ENCODE assay signal across 10 mouse cellular contexts in the genomic region with DNA sequence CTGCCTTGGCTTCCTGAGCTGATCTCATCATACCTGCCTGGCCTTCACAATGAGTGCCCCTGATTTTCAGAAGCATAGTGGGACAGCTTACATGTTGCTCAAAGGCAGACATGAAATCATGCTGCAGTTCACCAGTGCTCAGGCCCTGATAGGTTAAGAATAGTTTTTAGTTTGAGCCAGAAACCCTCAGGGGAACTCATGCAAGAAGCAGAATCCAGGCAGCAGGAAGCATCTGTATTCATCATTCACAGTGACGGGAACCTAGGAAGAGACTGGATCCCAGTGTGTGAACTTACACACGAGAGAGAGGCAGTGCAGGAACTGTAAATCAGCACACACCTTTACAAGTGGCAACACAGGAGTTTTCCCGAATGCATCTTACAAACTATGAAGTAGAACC.
DNase-seq lines count a peak whose midpoint lies in the region; ATAC-seq and TF ChIP-seq lines count a peak whose summit lies in the region.
"Had no signal": no experiment of that assay in that cellular context is flagged by ENCODE, and none has a peak within 500 bp of the region (broad histone marks: within the 10 kb centered on the region; RNA-seq: fewer than 3 reads in every experiment).

No protein-coding gene starts in this region.

- DNase-seq in NIH3T3 (ENCODE audit: low read depth): peak; percentile 11
- no peak for DNase-seq in urinary bladder, postnatal 25 days (ENCODE audit: low spot score)
- no peak for DNase-seq in lung, postnatal 25 days (ENCODE audit: low spot score)
- no peak for DNase-seq in cerebellum, adult 11-12 months
- DNase-seq: adrenal gland, adult 8-10 months; lung, adult 2 months had no signal

- H3K4me1 ChIP-seq in embryonic fibroblast, embryonic 13.5 days (ENCODE audit: control insufficient read depth, insufficient read depth, low read length): 0 out of 2 replicates have a peak, but pooled peaks cover 4% of the 10 kb centered on the region
- peaks cover 28% of the 10 kb centered on the region for H3K4me1 ChIP-seq in heart, embryonic 15.5 days (replicated peaks)
- H3K4me1 ChIP-seq in limb, embryonic 13.5 days: peaks cover 38% of the 10 kb centered on the region

- no peak overlapping the region for H3K4me2 ChIP-seq in heart, embryonic 15.5 days
- H3K4me2 ChIP-seq in limb, embryonic 13.5 days (replicated peaks): no peak overlapping the region

- TF ChIP-seq POLR2A in embryonic fibroblast, embryonic 13.5 days (IDR thresholded peaks at IDR 0.05; ENCODE audit: low read depth, low read length): no peak

- TF ChIP-seq CTCF in embryonic fibroblast, embryonic 13.5 days (IDR thresholded peaks at IDR 0.05; ENCODE audit: borderline replicate concordance, insufficient read depth, low read length): no peak

- WGBS in heart, embryonic 15.5 days: 26% methylated on average over 3 of the region's 3 CpGs
- 23% methylated on average over 3 of the region's 3 CpGs for WGBS in limb, embryonic 13.5 days

- H3K27me3 ChIP-seq in heart, embryonic 15.5 days: no peaks in the 10 kb centered on the region
- no peaks in the 10 kb centered on the region for H3K27me3 ChIP-seq in limb, embryonic 13.5 days

- no peaks in the 10 kb centered on the region for H3K9me3 ChIP-seq in heart, embryonic 15.5 days (replicated peaks)
- H3K9me3 ChIP-seq in limb, embryonic 13.5 days: no peaks in the 10 kb centered on the region

- H3K9ac ChIP-seq in heart, embryonic 15.5 days: no peak overlapping the region
- no peak overlapping the region for H3K9ac ChIP-seq in limb, embryonic 13.5 days

- H3K36me3 ChIP-seq in heart, embryonic 15.5 days: no peaks in the 10 kb centered on the region
- H3K36me3 ChIP-seq in limb, embryonic 13.5 days: no peaks in the 10 kb centered on the region

- ATAC-seq in heart, embryonic 15.5 days (replicated peaks; ENCODE audit: insufficient number of reproducible peaks, insufficient read depth, low FRiP score, low read depth): no peak
- 0 out of 2 replicates have a peak, but pooled peaks have one; percentile 57 for ATAC-seq in limb, embryonic 13.5 days (ENCODE audit: low FRiP score, low read depth)
- ATAC-seq: intestine, postnatal 0 days had no signal

- H3K4me3 ChIP-seq in embryonic fibroblast, embryonic 13.5 days (ENCODE audit: insufficient read depth, low read length): no peak overlapping the region
- no peak overlapping the region for H3K4me3 ChIP-seq in heart, embryonic 15.5 days
- H3K4me3 ChIP-seq in limb, embryonic 13.5 days: no peak overlapping the region

- peak overlapping the region; percentile 24; the same call in 1 of the 2 replicates for H3K27ac ChIP-seq in embryonic fibroblast, embryonic 13.5 days (ENCODE audit: insufficient read depth, low read length)
- peak overlapping the region; percentile 43 for H3K27ac ChIP-seq in heart, embryonic 15.5 days
- peak overlapping the region; percentile 34; the same call in 1 of the 2 replicates for H3K27ac ChIP-seq in limb, embryonic 13.5 days
